Mouse (Mus musculus): ENCODE results near the gene Pacsin3. TPM values are rescaled to one million over a fixed set of nuclear protein-coding genes. Genes with fewer than 3 reads are reported as not detected.

The Pacsin3 gene
- polyA plus RNA-seq, 2 experiments from 2014 or later: 0.69 to 1.4 TPM

DNA sequence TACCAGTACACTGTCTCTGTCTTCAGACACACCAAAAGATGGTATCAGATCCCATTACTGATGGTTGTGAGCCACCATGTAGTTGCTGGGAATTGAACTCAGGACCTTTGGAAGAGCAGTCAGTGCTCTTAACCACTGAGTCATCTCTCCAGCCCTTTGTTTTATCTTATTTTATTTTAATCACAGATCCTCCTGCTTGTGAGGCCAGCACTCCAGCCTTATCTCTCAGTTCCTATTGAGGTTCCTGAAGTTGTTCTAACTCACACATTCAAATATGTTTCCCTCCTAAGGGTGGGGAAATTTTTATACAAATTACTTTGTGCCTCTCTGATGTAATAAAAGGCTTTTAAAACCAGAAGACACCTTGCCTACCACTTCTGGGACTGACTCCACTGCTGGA is 50.8 kb downstream of the Pacsin3 start:
- no peak for ATAC-seq

- ATAC-seq: no peak
Measured at GRCm38 (mm10) chr2:91308680-91309079, 52.9 kb downstream of the Pacsin3 start.

DNA sequence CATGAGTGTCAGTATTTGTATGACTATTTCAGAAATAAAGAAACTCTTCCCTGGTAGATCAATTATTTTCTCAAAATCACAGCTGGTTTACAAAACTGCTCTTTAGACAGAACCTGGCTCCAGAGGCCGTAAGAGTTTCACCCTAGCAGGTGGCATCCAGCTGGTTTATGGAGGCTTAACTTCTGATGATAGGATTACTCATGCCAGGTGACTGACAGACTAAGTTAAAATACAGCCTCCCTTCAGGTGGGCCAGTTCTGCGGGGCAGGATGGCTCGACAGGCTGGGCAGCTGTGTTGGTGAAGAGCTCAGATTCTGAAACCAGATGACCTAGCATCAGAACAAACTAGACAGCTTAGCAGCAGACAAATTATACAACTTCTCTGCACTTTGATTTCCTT is 53.8 kb downstream of the Pacsin3 start:
- no peak for ATAC-seq

GRCm38 (mm10) chr2:91312578-91313311 is 57.0 kb downstream of the Pacsin3 start:
- no peak for ATAC-seq

DNA sequence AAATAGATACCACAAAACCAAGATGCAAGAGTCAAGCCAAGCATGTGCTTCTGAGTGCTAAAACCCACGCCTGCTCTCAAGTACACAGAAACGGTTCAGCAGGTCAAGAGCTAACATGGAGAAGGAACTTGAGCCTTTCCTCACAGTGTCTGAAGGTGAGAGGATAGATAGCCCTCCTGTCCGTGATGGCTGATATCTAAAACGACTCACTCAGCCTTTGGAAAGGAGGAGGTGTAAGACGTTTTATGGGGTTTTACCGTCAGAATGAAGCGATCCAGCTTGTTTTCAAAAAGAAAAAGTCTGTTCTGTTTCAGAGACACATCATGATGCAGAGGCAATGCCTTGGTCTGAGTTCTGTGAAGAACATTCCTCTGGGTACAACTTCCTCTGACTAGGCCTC is 58.4 kb downstream of the Pacsin3 start:
- ATAC-seq: no peak

Other genes starting within 250 kb of the Pacsin3 start
- gene Rapsn, start 220.3 kb upstream of the Pacsin3 start, polyA plus RNA-seq (2017; shearing (Covaris generic)): 1 to 10 TPM; 5.4 to 7.7 TPM
- gene Psmc3, start 201.9 kb upstream of the Pacsin3 start, polyA plus RNA-seq (2017; shearing (Covaris generic)): 100 to 1,000 TPM; 198 to 201 TPM
- 10 to 100 TPM; 33.1 to 55.2 TPM for gene Slc39a13, start 185.5 kb upstream of the Pacsin3 start, polyA plus RNA-seq (2017; shearing (Covaris generic))
- gene Spi1, start 173.6 kb upstream of the Pacsin3 start, polyA plus RNA-seq (2017; shearing (Covaris generic)): under 1 TPM in 1 of 2 experiments, not detected in 1; 0.49 TPM
- not detected for gene Mybpc3, start 137.8 kb upstream of the Pacsin3 start, polyA plus RNA-seq (2017; shearing (Covaris generic))
- gene Madd, start 72.1 kb upstream of the Pacsin3 start, polyA plus RNA-seq (2017; shearing (Covaris generic)): 10 to 100 TPM; 58.7 to 84.7 TPM
- gene Nr1h3, start 53.1 kb upstream of the Pacsin3 start, polyA plus RNA-seq (2017; shearing (Covaris generic)): 1 to 10 TPM; 1.4 to 1.8 TPM
- 10 to 100 TPM; 17.9 to 25.7 TPM for gene Acp2, start 53.1 kb upstream of the Pacsin3 start, polyA plus RNA-seq (2017; shearing (Covaris generic))
- gene Ddb2, start 19.0 kb upstream of the Pacsin3 start, polyA plus RNA-seq (2017; shearing (Covaris generic)): 10 to 100 TPM; 79.4 to 79.5 TPM
- gene Arfgap2, start 9.0 kb downstream of the Pacsin3 start, polyA plus RNA-seq (2017; shearing (Covaris generic)): 100 to 1,000 TPM in 1 of 2 experiments, 10 to 100 TPM in 1; 87.2 to 143 TPM
- gene 1110051M20Rik, start 188.8 kb downstream of the Pacsin3 start, polyA plus RNA-seq (2017; shearing (Covaris generic)): 10 to 100 TPM; 40.3 to 55.7 TPM
- gene Lrp4, start 201.6 kb downstream of the Pacsin3 start, polyA plus RNA-seq (2017; shearing (Covaris generic)): under 1 TPM; 0.10 to 0.19 TPM